Mouse (Mus musculus) liver, embryonic 14.5 days (tissue): ENCODE results near the gene Gtf2h2. TPM values are rescaled to one million over a fixed set of nuclear protein-coding genes. Genes with fewer than 3 reads are reported as not detected.

Source experiments
- ATAC-seq: fragments of 200-750 bp; cut with Nextera tagmentation; 2 replicates; pipeline ENCODE4 v1.8.0; 2017; ENCODE audit warnings: moderate number of reproducible peaks, mild to moderate bottlenecking, moderate library complexity; ENCODE audit not compliant: insufficient read depth
- DNase-seq, 3 experiments: peaks; one replicate each; pipeline ENCODE4 v3.0.0-alpha.2; 2012 to 2013; ENCODE audit warnings: low read depth in 3 of 3, low spot score in 3 of 3
- H3K27ac ChIP-seq: fragments of 300-500 bp; sonication (generic); 2 replicates; pipeline ENCODE4 v1.5.1; 2014; ENCODE audit warnings: moderate library complexity, mild to moderate bottlenecking, control low read depth, inconsistent platforms
- H3K27me3 ChIP-seq: fragments of 300-500 bp; sonication (generic); 2 replicates; pipeline ENCODE4 v1.6.1; 2014; ENCODE audit warnings: mild to moderate bottlenecking, low read length, moderate library complexity; ENCODE audit not compliant: control insufficient read depth, insufficient read depth
- H3K36me3 ChIP-seq: fragments of 300-500 bp; sonication (generic); replicated peaks from 2 replicates; pipeline ENCODE4 v1.6.1; 2014; ENCODE audit warnings: low read depth; ENCODE audit not compliant: control insufficient read depth, insufficient read depth
- H3K4me1 ChIP-seq, 2 experiments: fragments of 200-500 bp in 1 of 2; fragments of 300-500 bp in 1 of 2; sonication (generic) in 1 of 2; replicated peaks; 2 replicates each; pipeline ENCODE4 v1.6.1; 2012 to 2014; ENCODE audit warnings: antibody characterized with exemption in 1 of 2, inconsistent platforms in 1 of 2, low read length in 1 of 2; ENCODE audit not compliant: control insufficient read depth in 2 of 2, insufficient read depth in 2 of 2
- H3K4me2 ChIP-seq: fragments of 300-500 bp; sonication (generic); 2 replicates; pipeline ENCODE4 v1.6.1; 2014; ENCODE audit warnings: low read depth, mild to moderate bottlenecking, control low read depth, moderate library complexity
- H3K4me3 ChIP-seq, 2 experiments: fragments of 200-500 bp in 1 of 2; fragments of 300-500 bp in 1 of 2; sonication (generic) in 1 of 2; 2 replicates each; pipeline ENCODE4 v1.5.1; 2012 to 2014; ENCODE audit warnings: low read depth in 2 of 2, low read length in 2 of 2, mild to moderate bottlenecking in 2 of 2, control low read depth in 1 of 2, inconsistent platforms in 1 of 2, moderate library complexity in 1 of 2; ENCODE audit not compliant: insufficient read depth in 1 of 2
- H3K9ac ChIP-seq: fragments of 300-500 bp; sonication (generic); replicated peaks from 2 replicates; pipeline ENCODE4 v1.6.1; 2014; ENCODE audit warnings: mild to moderate bottlenecking, control low read depth, moderate library complexity
- H3K9me3 ChIP-seq: fragments of 300-500 bp; sonication (generic); 2 replicates; pipeline ENCODE4 v1.6.1; 2016; ENCODE audit warnings: low read length, mixed read lengths; ENCODE audit not compliant: control insufficient read depth
- CTCF ChIP-seq: IDR thresholded peaks from 2 replicates; pipeline ENCODE4 v1.5.1; 2016; ENCODE audit warnings: antibody characterized with exemption, low read depth, control low read depth
- EP300 ChIP-seq: IDR thresholded peaks from 2 replicates; pipeline ENCODE4 v1.6.1; 2016; ENCODE audit warnings: antibody characterized with exemption, low read depth
- WGBS: fragments of 180-500 bp; shearing (Covaris S2); extraction: QIAGEN DNeasy Blood & Tissue Kit; methylation state at CpG from one replicate; pipeline ENCODE4 v1.1.7; 2014; ENCODE audit not compliant: insufficient replicate concordance; 5-methylcytosine and 5-hydroxymethylcytosine counted together
- polyA plus RNA-seq, 2 experiments: library from polyadenylated mRNA; depleted of rRNA in 1 of 2; stranded (reverse) in 1 of 2; unstranded in 1 of 2; fragments of >200 nt; fragmentation: Nextera tagmentation in 1 of 2; extraction: Ambion mirVana in 1 of 2; gene quantifications; 2 replicates each; pipeline versions ENCODE4 v1.2.1 to v1.2.3; 2012 to 2014

Gene Gtf2h2
- polyA plus RNA-seq, 2 experiments, result 25.1 to 26.3 TPM

GRCm38 (mm10) chr13:100414428-100414827 lies 78.0 kb downstream of the Gtf2h2 start:
- Histone ChIP-seq H3K36me3 (no peaks in the 10 kb centered on the region), H3K9ac (no peak overlapping the region), H3K4me2 (no peak overlapping the region), H3K4me3 (no peak overlapping the region), H3K27ac (no peak overlapping the region), H3K4me1 (no peaks in the 10 kb centered on the region), H3K9me3 (no peaks in the 10 kb centered on the region), H3K27me3 (no peaks in the 10 kb centered on the region)
- WGBS, result 29% methylated on average over 1 of the region's 1 CpGs
- DNase-seq (no peak), ATAC-seq (no peak)
- no peak for TF ChIP-seq CTCF
- no peak for TF ChIP-seq EP300

Other genes with a start within 250 kb of the Gtf2h2 start
- gene Naip5, start 246.3 kb downstream of the Gtf2h2 start, polyA plus RNA-seq (2012; rRNA removed), result 0.69 and 0.95 TPM in 2 replicates
- gene Naip5, start 246.3 kb downstream of the Gtf2h2 start, polyA plus RNA-seq (2014; fragmentation: Nextera tagmentation; extraction: Ambion mirVana), result 0.34 and 0.48 TPM in 2 replicates
- 0.76 and 0.77 TPM in 2 replicates for gene Naip6, start 174.9 kb downstream of the Gtf2h2 start, polyA plus RNA-seq (2012; rRNA removed)
- gene Naip6, start 174.9 kb downstream of the Gtf2h2 start, polyA plus RNA-seq (2014; fragmentation: Nextera tagmentation; extraction: Ambion mirVana), result 0.28 and 0.44 TPM in 2 replicates
- 0.01 TPM in 2 replicates for gene Naip1, start 39.7 kb downstream of the Gtf2h2 start, polyA plus RNA-seq (2012; rRNA removed)
- not detected in 2 replicates for gene Naip1, start 39.7 kb downstream of the Gtf2h2 start, polyA plus RNA-seq (2014; fragmentation: Nextera tagmentation; extraction: Ambion mirVana)
- gene Ocln, start 60.1 kb upstream of the Gtf2h2 start, polyA plus RNA-seq (2012; rRNA removed), result 2.1 and 2.4 TPM in 2 replicates
- 4.8 and 5.9 TPM in 2 replicates for gene Ocln, start 60.1 kb upstream of the Gtf2h2 start, polyA plus RNA-seq (2014; fragmentation: Nextera tagmentation; extraction: Ambion mirVana)
- gene Marveld2, start 124.4 kb upstream of the Gtf2h2 start, polyA plus RNA-seq (2012; rRNA removed), result 3.0 and 4.0 TPM in 2 replicates
- gene Marveld2, start 124.4 kb upstream of the Gtf2h2 start, polyA plus RNA-seq (2014; fragmentation: Nextera tagmentation; extraction: Ambion mirVana), result 5.9 and 6.5 TPM in 2 replicates
- gene Ak6, start 158.4 kb upstream of the Gtf2h2 start, polyA plus RNA-seq (2012; rRNA removed), result 74.2 and 111 TPM in 2 replicates
- 183 and 191 TPM in 2 replicates for gene Ak6, start 158.4 kb upstream of the Gtf2h2 start, polyA plus RNA-seq (2014; fragmentation: Nextera tagmentation; extraction: Ambion mirVana)
- gene Rad17, start 158.5 kb upstream of the Gtf2h2 start, polyA plus RNA-seq (2012; rRNA removed), result 4.9 and 8.5 TPM in 2 replicates
- gene Rad17, start 158.5 kb upstream of the Gtf2h2 start, polyA plus RNA-seq (2014; fragmentation: Nextera tagmentation; extraction: Ambion mirVana), result 13.6 TPM in 2 replicates
- 5.5 and 10.0 TPM in 2 replicates for gene Taf9, start 159.0 kb upstream of the Gtf2h2 start, polyA plus RNA-seq (2012; rRNA removed)
- gene Taf9, start 159.0 kb upstream of the Gtf2h2 start, polyA plus RNA-seq (2014; fragmentation: Nextera tagmentation; extraction: Ambion mirVana), result 18.0 and 20.8 TPM in 2 replicates
- gene Ccdc125, start 177.1 kb upstream of the Gtf2h2 start, polyA plus RNA-seq (2012; rRNA removed), result 1.8 and 3.7 TPM in 2 replicates
- 3.4 and 4.2 TPM in 2 replicates for gene Ccdc125, start 177.1 kb upstream of the Gtf2h2 start, polyA plus RNA-seq (2014; fragmentation: Nextera tagmentation; extraction: Ambion mirVana)
- 11.7 and 16.6 TPM in 2 replicates for gene Cdk7, start 238.4 kb upstream of the Gtf2h2 start, polyA plus RNA-seq (2012; rRNA removed)
- gene Cdk7, start 238.4 kb upstream of the Gtf2h2 start, polyA plus RNA-seq (2014; fragmentation: Nextera tagmentation; extraction: Ambion mirVana), result 36.7 and 40.2 TPM in 2 replicates